Mouse (Mus musculus) ES-Bruce4 (cell line): ENCODE data around the gene Camta1. TPM values are rescaled to one million over a fixed set of nuclear protein-coding genes. Genes with fewer than 3 reads are reported as not detected.

Experiments
- H3K27ac ChIP-seq: 2 replicates; pipeline ENCODE4 v1.5.1; 2012; ENCODE audit warnings: low read length, inconsistent platforms; ENCODE audit not compliant: insufficient read depth
- H3K27me3 ChIP-seq: 2 replicates; pipeline ENCODE4 v1.6.1; 2012; ENCODE audit warnings: mild to moderate bottlenecking, low read length, inconsistent platforms; ENCODE audit not compliant: control insufficient read depth, poor library complexity, insufficient read depth, severe bottlenecking
- H3K36me3 ChIP-seq: 2 replicates; pipeline ENCODE4 v1.6.1; 2012; ENCODE audit warnings: inconsistent platforms, mild to moderate bottlenecking, low read length, moderate library complexity; ENCODE audit not compliant: control insufficient read depth, poor library complexity, insufficient read depth, severe bottlenecking
- H3K4me1 ChIP-seq: one replicate; pipeline ENCODE4 v1.8.1; 2011; ENCODE audit warnings: low read length; ENCODE audit not compliant: control insufficient read depth, insufficient read depth
- H3K4me3 ChIP-seq: 2 replicates; pipeline ENCODE4 v1.5.1; 2011; ENCODE audit warnings: low read depth, mild to moderate bottlenecking, low read length
- H3K9ac ChIP-seq: 2 replicates; pipeline ENCODE4 v1.6.1; 2012; ENCODE audit warnings: low read depth, mild to moderate bottlenecking, inconsistent platforms; ENCODE audit not compliant: poor library complexity, severe bottlenecking
- H3K9me3 ChIP-seq: replicated peaks from 2 replicates; pipeline ENCODE4 v1.6.1; 2012; ENCODE audit warnings: mild to moderate bottlenecking, low read length, inconsistent platforms; ENCODE audit not compliant: control insufficient read depth, poor library complexity, insufficient read depth, severe bottlenecking
- CTCF ChIP-seq: IDR thresholded peaks from one replicate; pipeline ENCODE4 v1.8.1; 2011; ENCODE audit warnings: low read depth, low read length
- EP300 ChIP-seq: IDR thresholded peaks from 2 replicates; pipeline ENCODE4 v1.6.1; 2011; ENCODE audit warnings: low read depth, low read length; ENCODE audit not compliant: insufficient read depth
- POLR2A ChIP-seq: IDR thresholded peaks from one replicate; pipeline ENCODE4 v1.8.1; 2011; ENCODE audit warnings: low read length; ENCODE audit not compliant: insufficient read depth
- polyA plus RNA-seq: library from polyadenylated mRNA; stranded (reverse); fragments of >200 nt; gene quantifications from 2 replicates; pipeline ENCODE4 v1.2.4, GENCODE M21; 2011; ENCODE audit warnings: low read depth; ENCODE audit not compliant: missing spikeins, insufficient read depth, insufficient read length

Camta1 gene
- polyA plus RNA-seq, 1 experiment, result 85.3 TPM

GRCm38 (mm10) chr4:151902689-151903241 lies 41.1 kb upstream of the Camta1 start:
- H3K27me3 ChIP-seq, result no peaks in the 10 kb centered on the region
- no peaks in the 10 kb centered on the region for H3K9me3 ChIP-seq

DNA sequence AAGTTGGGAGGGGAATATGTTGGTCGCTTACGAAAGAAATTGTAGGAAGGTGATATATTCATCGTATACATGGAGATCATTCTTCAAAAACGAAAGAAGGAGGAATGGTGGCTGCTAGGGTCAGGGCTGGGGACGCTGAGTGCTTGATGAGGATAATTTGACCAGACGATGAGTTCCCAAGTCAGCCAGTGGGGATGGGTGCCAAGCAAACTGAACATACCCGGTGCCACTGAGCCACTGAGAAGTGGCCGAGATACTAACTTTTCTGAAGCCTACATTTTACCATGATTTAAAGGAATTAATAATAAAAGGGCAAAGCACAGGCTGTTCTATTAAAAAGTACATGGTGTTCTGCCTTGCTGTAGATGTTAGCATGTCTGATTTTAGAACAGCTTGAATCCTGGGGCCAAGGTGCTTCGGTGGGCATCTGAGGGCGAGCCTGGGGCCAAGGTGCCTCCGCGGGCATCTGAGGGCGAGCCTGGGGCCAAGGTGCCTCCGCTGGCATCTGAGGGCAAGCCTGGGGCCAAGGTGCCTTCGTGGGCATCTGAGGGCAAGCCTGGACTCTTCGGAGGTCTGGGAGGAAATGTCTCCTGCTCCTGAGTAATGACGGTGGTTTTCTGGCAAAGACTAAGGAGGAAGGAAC lies 40.5 kb upstream of the Camta1 start:
- Histone ChIP-seq H3K27ac (no peak overlapping the region), H3K9ac (no peak overlapping the region), H3K9me3 (no peaks in the 10 kb centered on the region), H3K4me3 (no peak overlapping the region), H3K27me3 (no peaks in the 10 kb centered on the region), H3K4me1 (peaks cover 4% of the 10 kb centered on the region), H3K36me3 (no peaks in the 10 kb centered on the region)
- TF ChIP-seq POLR2A (no peak), EP300 (no peak), CTCF (no peak)

More at GRCm38 (mm10) chr4:151902689-151903241, 41.1 kb upstream of the Camta1 start:
- Histone ChIP-seq H3K4me3 (no peak overlapping the region), H3K27ac (no peak overlapping the region), H3K4me1 (peaks cover 4% of the 10 kb centered on the region), H3K36me3 (no peaks in the 10 kb centered on the region), H3K9ac (no peak overlapping the region)
- no peak for TF ChIP-seq EP300
- TF ChIP-seq CTCF, result no peak
- TF ChIP-seq POLR2A, result no peak

DNA sequence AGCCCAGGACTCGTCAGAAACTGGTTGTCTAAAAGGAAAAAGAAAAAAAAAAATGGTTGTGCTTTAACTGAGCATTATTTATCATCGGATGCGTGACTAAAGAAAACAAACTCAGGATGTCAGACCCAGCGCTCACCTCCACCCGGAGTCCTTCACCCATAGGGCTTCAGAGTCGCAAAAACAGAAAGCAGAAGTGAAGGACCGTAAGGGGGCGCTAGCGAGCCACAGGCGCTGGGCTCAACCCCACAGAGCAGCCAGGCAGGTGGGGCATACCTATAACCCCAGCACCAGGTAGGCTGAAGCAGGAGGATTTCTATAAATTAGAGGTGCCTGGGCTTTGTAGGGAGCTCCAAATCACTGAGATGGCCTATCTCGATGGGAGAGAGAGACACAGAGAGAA lies 39.7 kb upstream of the Camta1 start:
- no peaks in the 10 kb centered on the region for H3K36me3 ChIP-seq
- H3K4me1 ChIP-seq, result peaks cover 4% of the 10 kb centered on the region
- no peak overlapping the region for H3K27ac ChIP-seq
- no peak overlapping the region for H3K4me3 ChIP-seq
- no peaks in the 10 kb centered on the region for H3K9me3 ChIP-seq
- no peak overlapping the region for H3K9ac ChIP-seq
- no peaks in the 10 kb centered on the region for H3K27me3 ChIP-seq
- TF ChIP-seq POLR2A, result no peak
- TF ChIP-seq CTCF, result peak; percentile 88
- no peak for TF ChIP-seq EP300

- no peak overlapping the region for H3K4me3 ChIP-seq
- no peaks in the 10 kb centered on the region for H3K36me3 ChIP-seq
- H3K4me1 ChIP-seq, result peaks cover 4% of the 10 kb centered on the region
- H3K9ac ChIP-seq, result no peak overlapping the region
- H3K27ac ChIP-seq, result no peak overlapping the region
- no peaks in the 10 kb centered on the region for H3K9me3 ChIP-seq
- H3K27me3 ChIP-seq, result no peaks in the 10 kb centered on the region
- TF ChIP-seq CTCF, result no peak
- TF ChIP-seq POLR2A, result no peak
- TF ChIP-seq EP300, result no peak
These were observed 39.1 kb upstream of the Camta1 start for GRCm38 (mm10) chr4:151900735-151901134.

GRCm38 (mm10) chr4:151899707-151900384 lies 38.2 kb upstream of the Camta1 start:
- Histone ChIP-seq H3K9ac (no peak overlapping the region), H3K9me3 (no peaks in the 10 kb centered on the region), H3K4me3 (no peak overlapping the region), H3K36me3 (no peaks in the 10 kb centered on the region), H3K4me1 (peaks cover 4% of the 10 kb centered on the region), H3K27ac (no peak overlapping the region), H3K27me3 (no peaks in the 10 kb centered on the region)
- TF ChIP-seq EP300 (no peak), POLR2A (no peak), CTCF (peak; percentile 73)
